Mouse (Mus musculus): ENCODE data around the gene Rab37. TPM values are rescaled to one million over a fixed set of nuclear protein-coding genes. Genes with fewer than 3 reads are reported as not detected.
A peak's percentile ranks its signal among the peaks of the same experiment; 100 is the strongest.

Gene Rab37
- polyA plus RNA-seq, 1 experiment from 2014 or later = 3.1 TPM

DNA sequence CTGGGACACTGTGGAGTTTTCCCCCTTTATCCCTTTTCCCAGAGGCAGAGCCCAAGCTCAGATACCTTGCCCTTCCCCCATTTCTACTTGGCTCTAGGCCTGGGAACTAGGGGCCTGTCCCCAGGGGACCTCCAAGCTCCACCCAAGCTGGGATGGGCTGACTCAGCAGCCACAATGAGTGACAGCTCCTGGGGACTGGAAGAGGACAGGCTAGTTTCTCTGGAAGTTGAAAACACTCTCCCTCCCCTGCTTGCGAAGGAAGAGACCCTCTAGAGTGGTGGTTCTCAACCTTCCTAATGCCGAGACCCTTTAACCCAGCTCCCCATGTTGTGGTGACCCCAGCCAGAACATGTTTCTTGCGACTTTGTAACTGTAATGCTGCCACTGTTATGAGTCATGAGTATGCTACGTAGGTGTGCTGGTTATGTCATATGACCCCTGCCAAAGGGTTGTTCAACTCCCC, 81.6 kb downstream of the Rab37 start:
- Histone ChIP-seq H3K27me3 (ENCODE audit: insufficient read depth, low read length) (no peaks in the 10 kb centered on the region), H3K36me3 (replicated peaks; ENCODE audit: insufficient read depth, low read length) (peaks cover 33% of the 10 kb centered on the region), H3K9ac (replicated peaks) (no peak overlapping the region), H3K4me3 (ENCODE audit: low read depth, low read length) (no peak overlapping the region), H3K27ac (ENCODE audit: low read depth) (0 out of 2 replicates have a peak overlapping the region, but pooled peaks have one; percentile 11), H3K4me2 (ENCODE audit: low read depth, low read length) (0 out of 2 replicates have a peak overlapping the region, but pooled peaks have one; percentile 31), H3K4me1 (ENCODE audit: insufficient read depth) (peaks cover 51% of the 10 kb centered on the region), H3K9me3 (ENCODE audit: low read length) (no peaks in the 10 kb centered on the region)
- 35% methylated on average over 4 of the region's 4 CpGs for WGBS (ENCODE audit: insufficient replicate concordance)
- no peak for TF ChIP-seq CTCF (IDR thresholded peaks at IDR 0.05; ENCODE audit: low read depth)
- TF ChIP-seq EP300 (IDR thresholded peaks at IDR 0.05; ENCODE audit: low read depth) = no peak
- ATAC-seq (peak; percentile 52; the same call in 1 of the 2 replicates), DNase-seq (peak; percentile 69)

DNA sequence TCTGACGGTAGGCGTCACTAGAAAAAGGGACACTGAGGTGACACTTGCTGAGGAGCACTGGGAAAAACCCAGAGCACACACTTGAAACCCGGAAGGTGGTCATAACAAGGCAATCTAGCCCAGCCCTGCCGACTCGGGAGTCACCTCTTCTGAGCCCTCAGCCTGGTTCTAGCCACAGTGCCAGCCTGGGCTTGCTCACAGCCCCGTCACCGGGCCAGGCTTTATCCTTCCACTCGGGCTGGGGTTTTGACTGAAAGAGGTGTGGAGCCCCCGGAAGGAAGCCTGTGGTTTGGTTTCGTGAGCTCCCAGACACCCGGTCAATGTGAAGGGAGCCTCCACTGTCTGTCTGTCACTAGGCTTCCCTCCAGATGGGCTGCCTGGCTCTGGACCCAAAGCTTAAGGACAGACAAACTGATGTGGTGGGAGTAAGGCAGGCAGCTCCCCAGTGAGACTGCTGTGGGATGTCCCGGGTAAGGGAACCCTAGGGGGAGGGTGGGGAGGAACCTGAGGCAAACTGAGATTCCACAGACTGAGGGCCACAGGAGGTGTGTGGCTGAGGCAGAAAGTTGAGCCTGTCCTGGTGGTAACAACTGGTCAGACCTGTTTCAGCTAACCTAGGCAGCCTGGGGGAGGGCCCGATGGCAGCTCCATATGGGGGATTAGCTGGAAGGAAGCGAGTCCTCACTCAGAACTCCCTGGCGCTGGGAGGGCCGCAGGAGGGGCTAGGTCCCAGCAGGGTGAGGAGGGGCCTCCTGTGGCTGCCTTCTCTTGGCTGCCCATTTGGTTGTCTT, 82.5 kb downstream of the Rab37 start:
- no peak for ATAC-seq
- WGBS (ENCODE audit: insufficient replicate concordance) = 25% methylated on average over 16 of the region's 16 CpGs
- Histone ChIP-seq H3K36me3 (replicated peaks; ENCODE audit: insufficient read depth, low read length) (peaks cover 27% of the 10 kb centered on the region), H3K9me3 (ENCODE audit: low read length) (no peaks in the 10 kb centered on the region), H3K4me2 (ENCODE audit: low read depth, low read length) (peak overlapping the region; percentile 31), H3K4me1 (ENCODE audit: insufficient read depth) (peaks cover 55% of the 10 kb centered on the region), H3K4me3 (ENCODE audit: low read depth, low read length) (no peak overlapping the region), H3K9ac (replicated peaks) (no peak overlapping the region; the same call in 1 of the 2 replicates), H3K27me3 (ENCODE audit: insufficient read depth, low read length) (no peaks in the 10 kb centered on the region), H3K27ac (ENCODE audit: low read depth) (no peak overlapping the region)
- DNase-seq = no peak
- no peak for TF ChIP-seq CTCF (IDR thresholded peaks at IDR 0.05; ENCODE audit: low read depth)

DNA sequence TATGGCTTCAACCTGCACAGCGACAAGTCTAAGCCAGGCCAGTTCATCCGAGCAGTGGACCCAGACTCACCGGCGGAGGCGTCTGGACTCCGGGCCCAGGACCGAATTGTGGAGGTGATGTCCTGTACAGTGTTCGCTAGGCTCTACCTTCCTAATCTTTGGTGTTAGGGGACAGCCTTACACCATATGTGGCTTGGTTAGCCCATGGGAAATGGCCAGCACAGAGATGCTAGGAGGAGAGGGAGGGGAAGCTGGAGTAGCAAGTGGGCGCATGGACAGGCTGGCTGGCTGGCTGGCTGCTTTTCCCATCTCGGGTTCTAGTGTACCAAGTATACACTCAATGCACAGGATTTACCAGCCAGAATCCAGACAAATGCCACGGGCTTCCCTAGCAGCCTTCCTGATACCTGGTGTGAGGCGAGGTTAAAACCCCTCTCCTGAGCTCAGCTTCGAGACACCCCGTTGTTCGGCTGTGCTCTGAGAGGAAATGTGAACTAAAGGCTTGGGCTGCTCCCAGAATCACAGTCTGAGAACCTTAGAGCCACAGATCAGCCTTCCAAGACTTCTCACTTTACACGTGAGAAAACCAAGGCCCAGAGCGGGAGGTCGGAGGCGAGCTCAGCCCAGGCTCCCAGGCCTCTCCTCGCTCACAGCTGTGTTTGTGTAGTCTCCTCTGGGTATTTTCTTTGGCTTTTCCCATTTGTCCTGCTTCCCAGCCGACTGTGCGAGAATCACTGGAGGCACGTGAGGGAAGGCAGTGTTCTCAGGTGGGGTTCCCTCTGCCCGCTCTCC, 85.4 kb downstream of the Rab37 start:
- Histone ChIP-seq H3K27me3 (ENCODE audit: insufficient read depth, low read length) (no peaks in the 10 kb centered on the region), H3K4me3 (ENCODE audit: low read depth, low read length) (no peak overlapping the region), H3K9ac (replicated peaks) (no peak overlapping the region), H3K9me3 (ENCODE audit: low read length) (no peaks in the 10 kb centered on the region), H3K27ac (ENCODE audit: low read depth) (peak overlapping the region; percentile 77; the same call in 1 of the 2 replicates), H3K4me1 (ENCODE audit: insufficient read depth) (peaks cover 47% of the 10 kb centered on the region), H3K36me3 (replicated peaks; ENCODE audit: insufficient read depth, low read length) (peaks cover 37% of the 10 kb centered on the region), H3K4me2 (ENCODE audit: low read depth, low read length) (0 out of 2 replicates have a peak overlapping the region, but pooled peaks have one; percentile 57)
- 74% methylated on average over 24 of the region's 24 CpGs for WGBS (ENCODE audit: insufficient replicate concordance)
- no peak for DNase-seq
- ATAC-seq = no peak
- no peak for TF ChIP-seq EP300 (IDR thresholded peaks at IDR 0.05; ENCODE audit: low read depth)
- no peak for TF ChIP-seq CTCF (IDR thresholded peaks at IDR 0.05; ENCODE audit: low read depth)

DNA sequence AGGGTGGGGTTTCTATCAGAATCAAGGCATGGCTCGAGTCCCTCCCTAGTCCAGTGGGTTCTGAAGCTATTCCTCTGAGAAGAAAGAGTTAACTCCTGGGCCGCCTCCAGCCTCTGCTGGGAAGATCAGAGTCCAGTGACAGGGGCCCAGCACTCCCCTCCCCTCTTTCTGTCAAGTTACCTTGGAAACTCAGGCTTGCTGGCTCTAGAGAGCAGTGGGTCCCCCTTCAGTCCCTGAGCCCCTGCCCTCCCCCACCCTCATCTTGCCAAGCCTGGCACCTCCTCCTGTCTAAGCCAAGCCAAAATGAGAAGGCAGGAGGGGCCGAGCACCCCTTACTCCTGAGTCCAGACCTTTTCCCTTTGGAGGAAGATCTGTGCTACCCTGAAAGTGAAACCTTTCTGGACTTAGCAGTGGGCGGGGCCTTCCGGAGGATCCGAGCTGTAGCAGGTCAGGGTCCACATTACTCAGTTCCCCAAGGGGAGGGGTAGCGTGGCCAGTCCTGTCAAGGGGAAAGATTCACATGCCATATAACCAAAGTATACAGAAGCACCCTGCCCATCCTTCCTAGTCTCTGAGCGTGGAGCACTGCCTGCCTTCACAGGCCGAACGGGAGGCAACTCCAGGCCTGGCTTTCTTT, 86.4 kb downstream of the Rab37 start:
- Histone ChIP-seq H3K27me3 (ENCODE audit: insufficient read depth, low read length) (no peaks in the 10 kb centered on the region), H3K27ac (ENCODE audit: low read depth) (peak overlapping the region; percentile 77), H3K36me3 (replicated peaks; ENCODE audit: insufficient read depth, low read length) (peaks cover 40% of the 10 kb centered on the region), H3K9ac (replicated peaks) (no peak overlapping the region; the same call in 1 of the 2 replicates), H3K4me3 (ENCODE audit: low read depth, low read length) (no peak overlapping the region), H3K9me3 (ENCODE audit: low read length) (no peaks in the 10 kb centered on the region), H3K4me1 (ENCODE audit: insufficient read depth) (peaks cover 41% of the 10 kb centered on the region), H3K4me2 (ENCODE audit: low read depth, low read length) (peak overlapping the region; percentile 57)
- ATAC-seq = peak; percentile 86
- peak; percentile 60 for DNase-seq
- TF ChIP-seq CTCF (IDR thresholded peaks at IDR 0.05; ENCODE audit: low read depth) (no peak), EP300 (IDR thresholded peaks at IDR 0.05; ENCODE audit: low read depth) (0 out of 2 replicates have a peak, but pooled peaks have one; percentile 7)
- 49% methylated on average over 10 of the region's 10 CpGs for WGBS (ENCODE audit: insufficient replicate concordance)

DNA sequence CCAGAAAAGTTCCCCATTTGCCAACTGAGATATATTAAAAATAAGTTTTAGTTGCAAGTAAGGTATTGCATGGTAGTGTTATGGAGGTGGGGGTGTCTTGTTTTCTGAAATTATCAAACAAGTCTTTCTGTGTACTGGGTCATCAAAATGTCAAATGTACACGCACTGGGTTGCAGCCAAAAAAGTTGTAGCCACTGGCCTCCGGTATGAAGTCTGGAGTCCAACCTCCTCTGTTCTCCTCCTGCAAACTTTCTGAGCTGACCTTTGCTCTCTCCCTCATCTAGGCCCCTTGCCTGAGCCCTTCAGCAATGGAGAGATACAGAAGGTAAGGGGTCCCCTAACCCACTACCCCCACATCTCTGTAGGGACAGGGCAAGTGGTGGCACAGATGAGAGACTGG, 87.5 kb downstream of the Rab37 start:
- H3K9ac ChIP-seq (replicated peaks) = no peak overlapping the region
- no peak overlapping the region for H3K4me3 ChIP-seq (ENCODE audit: low read depth, low read length)
- H3K27me3 ChIP-seq (ENCODE audit: insufficient read depth, low read length) = no peaks in the 10 kb centered on the region
- TF ChIP-seq EP300 (IDR thresholded peaks at IDR 0.05; ENCODE audit: low read depth) (no peak), CTCF (IDR thresholded peaks at IDR 0.05; ENCODE audit: low read depth) (no peak)
- H3K36me3 ChIP-seq (replicated peaks; ENCODE audit: insufficient read depth, low read length) = peaks cover 40% of the 10 kb centered on the region
- H3K9me3 ChIP-seq (ENCODE audit: low read length) = no peaks in the 10 kb centered on the region
- H3K27ac ChIP-seq (ENCODE audit: low read depth) = peak overlapping the region; percentile 75
- no peak overlapping the region for H3K4me2 ChIP-seq (ENCODE audit: low read depth, low read length)
- 57% methylated on average over 2 of the region's 2 CpGs for WGBS (ENCODE audit: insufficient replicate concordance)
- no peak for ATAC-seq
- no peak for DNase-seq
- H3K4me1 ChIP-seq (ENCODE audit: insufficient read depth) = peaks cover 30% of the 10 kb centered on the region

Measured in liver, postnatal 0 days (tissue).